Mouse (Mus musculus) kidney, adult 2 months (tissue): Measurements from ENCODE around the gene Pced1b.

Experiments used
- CTCF ChIP-seq: fragments of 200-500 bp; conservative IDR thresholded peaks from 2 replicates; pipeline ENCODE4 v1.5.1; 2011; ENCODE audit warnings: low read depth, mild to moderate bottlenecking, control low read depth, low read length, moderate library complexity, mixed read lengths; ENCODE audit not compliant: insufficient read depth, insufficient read length
- POLR2A ChIP-seq: fragments of 200-500 bp; IDR thresholded peaks from one replicate; pipeline ENCODE4 v1.6.1; 2011; ENCODE audit warnings: low read depth, low read length, control low read depth

GRCm38 (mm10) chr15:97249322-97249721, 2.4 kb downstream of the Pced1b start:
- TF ChIP-seq POLR2A (no peak), CTCF (no peak)
